Mouse (Mus musculus): ENCODE data around the gene Cryzl1. TPM values are rescaled to one million over a fixed set of nuclear protein-coding genes. Genes with fewer than 3 reads are reported as not detected.

The Cryzl1 gene
- total and polyA plus RNA-seq, 3 experiments: 20.2 to 44.4 TPM; not detected in 1

DNA sequence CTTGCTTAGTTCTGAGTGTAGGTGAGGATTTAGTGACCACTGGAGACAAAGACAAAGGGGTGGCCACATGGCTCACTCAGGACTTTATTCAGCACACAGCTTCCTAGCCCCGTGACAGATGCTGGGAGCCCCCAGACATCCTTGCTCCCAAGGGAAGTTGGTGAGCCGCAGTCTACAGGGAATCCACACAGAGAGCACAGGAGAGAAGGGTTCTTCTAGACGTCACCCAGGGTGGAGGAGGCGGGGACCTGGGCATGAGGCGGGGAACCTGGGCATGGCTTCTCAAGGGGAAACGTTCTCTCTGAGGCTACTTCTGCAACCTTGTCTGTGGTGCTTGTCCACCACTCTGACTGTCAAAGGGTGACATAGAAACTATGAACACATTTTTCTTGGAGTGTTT lies 35.2 kb upstream of the Cryzl1 start:
- H3K79me2 ChIP-seq (ENCODE audit: control insufficient read depth, insufficient read depth, low read length, poor library complexity): no peaks in the 10 kb centered on the region
- no peaks in the 10 kb centered on the region for H3K27me3 ChIP-seq (ENCODE audit: control insufficient read depth in 1 of 2, insufficient read depth in 2 of 2, low read length in 2 of 2)
- no peak for TF ChIP-seq KAT2A (conservative IDR thresholded peaks at IDR 0.05; ENCODE audit: low read depth, low read length)
- TF ChIP-seq E2F4 (IDR thresholded peaks at IDR 0.05; ENCODE audit: borderline replicate concordance, low read depth, low read length): no peak
- H3K4me3 ChIP-seq (ENCODE audit: control insufficient read depth in 1 of 2, insufficient read depth in 1 of 2, low read depth in 2 of 2, low read length in 2 of 2): no peak overlapping the region
- DNase-seq (ENCODE audit: low read depth, low spot score): no peak
- peaks cover 0 to 10% of the 10 kb centered on the region in 2 experiments; a peak in 2 of 4 replicates for H3K36me3 ChIP-seq (ENCODE audit: control insufficient read depth in 1 of 2, insufficient read depth in 2 of 2, low read length in 2 of 2)
- no peaks in the 10 kb centered on the region for H3K9me3 ChIP-seq (replicated peaks; ENCODE audit: insufficient read depth, low read length)
- H3K4me1 ChIP-seq (ENCODE audit: control insufficient read depth in 1 of 2, insufficient read depth in 2 of 2, low read length in 2 of 2): peaks cover 0 to 5% of the 10 kb centered on the region in 2 experiments; a peak in 3 of 4 replicates
- no peak overlapping the region for H3K27ac ChIP-seq (ENCODE audit: control insufficient read depth, low read depth, low read length)
- H3K9ac ChIP-seq (ENCODE audit: control insufficient read depth, low read depth, low read length, poor library complexity, severe bottlenecking): no peak overlapping the region

- H3K9me3 ChIP-seq (replicated peaks; ENCODE audit: insufficient read depth, low read length): no peaks in the 10 kb centered on the region
- H3K27me3 ChIP-seq (ENCODE audit: control insufficient read depth in 1 of 2, insufficient read depth in 2 of 2, low read length in 2 of 2): no peaks in the 10 kb centered on the region
- H3K36me3 ChIP-seq (ENCODE audit: control insufficient read depth in 1 of 2, insufficient read depth in 2 of 2, low read length in 2 of 2): peaks cover 0 to 10% of the 10 kb centered on the region in 2 experiments; a peak in 2 of 4 replicates
- H3K9ac ChIP-seq (ENCODE audit: control insufficient read depth, low read depth, low read length, poor library complexity, severe bottlenecking): no peak overlapping the region
- TF ChIP-seq MAX (IDR thresholded peaks at IDR 0.05; ENCODE audit: low read length): no peak
- TF ChIP-seq SIN3A (IDR thresholded peaks at IDR 0.05; ENCODE audit: low read length): no peak
- TF ChIP-seq EP300 (IDR thresholded peaks at IDR 0.05; ENCODE audit: low read depth in 1 of 2, low read length in 2 of 2): no peak
- TF ChIP-seq ZNF384 (IDR thresholded peaks at IDR 0.05; ENCODE audit: low read depth, low read length): no peak
- TF ChIP-seq USF2 (IDR thresholded peaks at IDR 0.05; ENCODE audit: borderline replicate concordance in 1 of 2, insufficient read depth in 1 of 2, low read depth in 1 of 2, low read length in 2 of 2): no peak
- TF ChIP-seq MXI1 (IDR thresholded peaks at IDR 0.05; ENCODE audit: low read depth, low read length): no peak
- TF ChIP-seq SMC3 (IDR thresholded peaks at IDR 0.05; ENCODE audit: low read depth, low read length): no peak
- no peak for TF ChIP-seq TCF12 (IDR thresholded peaks at IDR 0.05; ENCODE audit: low read depth, low read length)
- DNase-seq (ENCODE audit: low read depth, low spot score): no peak
- H3K79me2 ChIP-seq (ENCODE audit: control insufficient read depth, insufficient read depth, low read length, poor library complexity): no peaks in the 10 kb centered on the region
- H3K4me3 ChIP-seq (ENCODE audit: control insufficient read depth in 1 of 2, insufficient read depth in 1 of 2, low read depth in 2 of 2, low read length in 2 of 2): no peak overlapping the region
- H3K4me1 ChIP-seq (ENCODE audit: control insufficient read depth in 1 of 2, insufficient read depth in 2 of 2, low read length in 2 of 2): peaks cover 0 to 5% of the 10 kb centered on the region in 2 experiments; a peak in 3 of 4 replicates
- H3K27ac ChIP-seq (ENCODE audit: control insufficient read depth, low read depth, low read length): no peak overlapping the region
These were observed 33.7 kb upstream of the Cryzl1 start for GRCm38 (mm10) chr16:91762476-91762875.

GRCm38 (mm10) chr16:91761761-91762160 lies 33.0 kb upstream of the Cryzl1 start:
- H3K9ac ChIP-seq (ENCODE audit: control insufficient read depth, low read depth, low read length, poor library complexity, severe bottlenecking): no peak overlapping the region
- H3K9me3 ChIP-seq (replicated peaks; ENCODE audit: insufficient read depth, low read length): no peaks in the 10 kb centered on the region
- TF ChIP-seq RCOR1 (IDR thresholded peaks at IDR 0.05; ENCODE audit: low read depth, low read length) (peak; percentile 94), E2F4 (IDR thresholded peaks at IDR 0.05; ENCODE audit: borderline replicate concordance, low read depth, low read length) (no peak), GATA1 (IDR thresholded peaks at IDR 0.05; ENCODE audit: low read depth, low read length) (no peak; the same call in 1 of the 2 replicates), CHD2 (IDR thresholded peaks at IDR 0.05; ENCODE audit: low read length) (no peak), MAFK (IDR thresholded peaks at IDR 0.05; ENCODE audit: borderline replicate concordance, low read depth, low read length) (peak; percentile 82; the same call in 1 of the 2 replicates), MYB (IDR thresholded peaks at IDR 0.05; ENCODE audit: low read depth, low read length) (no peak), EP300 (IDR thresholded peaks at IDR 0.05; ENCODE audit: low read depth in 1 of 2, low read length in 2 of 2) (peak; percentile 29 to 43; a peak in 2 of 4 replicates)
- H3K79me2 ChIP-seq (ENCODE audit: control insufficient read depth, insufficient read depth, low read length, poor library complexity): no peaks in the 10 kb centered on the region
- peaks cover 0 to 5% of the 10 kb centered on the region in 2 experiments; a peak in 3 of 4 replicates for H3K4me1 ChIP-seq (ENCODE audit: control insufficient read depth in 1 of 2, insufficient read depth in 2 of 2, low read length in 2 of 2)
- no peak overlapping the region for H3K4me3 ChIP-seq (ENCODE audit: control insufficient read depth in 1 of 2, insufficient read depth in 1 of 2, low read depth in 2 of 2, low read length in 2 of 2)
- peaks cover 0 to 10% of the 10 kb centered on the region in 2 experiments; a peak in 2 of 4 replicates for H3K36me3 ChIP-seq (ENCODE audit: control insufficient read depth in 1 of 2, insufficient read depth in 2 of 2, low read length in 2 of 2)
- no peaks in the 10 kb centered on the region for H3K27me3 ChIP-seq (ENCODE audit: control insufficient read depth in 1 of 2, insufficient read depth in 2 of 2, low read length in 2 of 2)
- H3K27ac ChIP-seq (ENCODE audit: control insufficient read depth, low read depth, low read length): no peak overlapping the region
- DNase-seq (ENCODE audit: low read depth, low spot score): peak; percentile 46

Measured in MEL (cell line).